Mouse (Mus musculus) retina, embryonic 14.5 days (tissue): Measurements from ENCODE around the gene Wfdc1.

Experiments
- DNase-seq: peaks from one replicate; pipeline ENCODE4 v3.0.0-alpha.2; 2015; ENCODE audit warnings: low spot score

The Wfdc1 gene

GRCm38 (mm10) chr8:119737093-119737900 is 71.1 kb downstream of the Wfdc1 start:
- DNase-seq: no peak
